Mouse (Mus musculus) brain, embryonic 14.5 days (tissue): ENCODE measurements around the gene Brix1.

Experiments
- CTCF ChIP-seq: fragments of 200-500 bp; IDR thresholded peaks from 2 replicates; pipeline ENCODE4 v1.5.1; 2012; ENCODE audit warnings: inconsistent platforms, mild to moderate bottlenecking, moderate library complexity, borderline replicate concordance; ENCODE audit not compliant: insufficient read depth, insufficient read length; ENCODE audit errors: extremely low read depth
- POLR2A ChIP-seq: fragments of 200-500 bp; IDR thresholded peaks from 2 replicates; pipeline ENCODE4 v1.6.1; 2012; ENCODE audit warnings: mild to moderate bottlenecking, inconsistent platforms, borderline replicate concordance; ENCODE audit not compliant: poor library complexity, insufficient read depth, insufficient read length, severe bottlenecking; ENCODE audit errors: extremely low read depth

- TF ChIP-seq POLR2A = no peak
- no peak for TF ChIP-seq CTCF
Observed at GRCm38 (mm10) chr15:10490101-10490500, 4.4 kb upstream of the Brix1 start.
